Mouse (Mus musculus): ENCODE results near the gene Lztr1. TPM values are rescaled to one million over a fixed set of nuclear protein-coding genes. Genes with fewer than 3 reads are reported as not detected.

Lztr1 gene
- polyA plus RNA-seq (2015; fragmentation: Nextera tagmentation; extraction: Ambion mirVana), result 129 and 137 TPM in 2 replicates

DNA sequence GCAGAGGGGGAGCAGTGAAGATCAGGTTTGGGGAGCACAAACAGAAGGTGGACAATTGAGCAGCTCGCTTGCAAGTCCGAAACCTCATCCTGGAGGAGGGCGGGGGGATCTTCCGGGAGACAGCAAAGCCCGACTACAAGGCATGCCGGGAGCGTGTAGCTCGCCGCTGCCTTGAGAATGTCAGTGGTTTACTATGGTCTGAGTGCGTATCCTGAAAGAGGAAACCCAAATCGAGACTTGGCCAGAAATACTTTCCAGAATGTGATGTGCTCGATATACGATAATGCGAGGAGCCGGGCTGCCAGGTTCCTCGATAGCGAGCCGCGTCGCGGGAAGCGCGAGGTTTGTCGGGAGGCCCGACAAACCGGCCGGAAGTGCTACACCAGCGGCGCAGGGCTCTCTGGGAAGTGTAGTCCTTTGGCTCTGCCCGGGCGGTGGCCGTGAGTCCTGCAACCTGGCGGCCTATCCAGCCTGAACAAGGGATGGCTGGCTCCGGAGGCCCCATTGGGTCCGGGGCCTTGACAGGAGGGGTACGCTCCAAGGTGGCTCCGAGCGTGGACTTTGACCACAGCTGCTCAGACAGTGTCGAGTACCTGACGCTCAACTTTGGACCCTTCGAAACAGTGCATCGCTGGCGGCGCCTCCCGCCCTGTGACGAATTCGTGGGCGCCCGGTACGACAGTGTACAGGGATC lies at the start of gene Lztr1:
Gene Lztr1, plus strand, starts transcription at position 143 of the 694 bp plus-strand sequence.
- under 1% methylated on average over 50 of the region's 50 CpGs for WGBS
- H3K36me3 ChIP-seq (ENCODE audit: control insufficient read depth, insufficient read depth), result peaks cover 18% of the 10 kb centered on the region
- no peak; the same call in 1 of the 2 replicates for TF ChIP-seq CTCF (IDR thresholded peaks at IDR 0.05; ENCODE audit: low read depth)
- H3K4me3 ChIP-seq (ENCODE audit: low read depth, low read length), result peak within 1 kb of the TSS; percentile 57
- H3K9ac ChIP-seq (ENCODE audit: low read depth, low read length), result peak within 1 kb of the TSS; percentile 62
- peak within 1 kb of the TSS; percentile 88 for H3K27ac ChIP-seq (ENCODE audit: low read depth, low read length)
- peaks cover 21% of the 10 kb centered on the region for H3K4me1 ChIP-seq (replicated peaks; ENCODE audit: control insufficient read depth, insufficient read depth, low read length)
- no peaks in the 10 kb centered on the region for H3K27me3 ChIP-seq (replicated peaks; ENCODE audit: control insufficient read depth, insufficient read depth, low read length)
- peak within 1 kb of the TSS; percentile 79 for H3K4me2 ChIP-seq (replicated peaks; ENCODE audit: low read depth)
- H3K9me3 ChIP-seq (ENCODE audit: control insufficient read depth), result no peaks in the 10 kb centered on the region
- peak; percentile 97 for ATAC-seq

DNA sequence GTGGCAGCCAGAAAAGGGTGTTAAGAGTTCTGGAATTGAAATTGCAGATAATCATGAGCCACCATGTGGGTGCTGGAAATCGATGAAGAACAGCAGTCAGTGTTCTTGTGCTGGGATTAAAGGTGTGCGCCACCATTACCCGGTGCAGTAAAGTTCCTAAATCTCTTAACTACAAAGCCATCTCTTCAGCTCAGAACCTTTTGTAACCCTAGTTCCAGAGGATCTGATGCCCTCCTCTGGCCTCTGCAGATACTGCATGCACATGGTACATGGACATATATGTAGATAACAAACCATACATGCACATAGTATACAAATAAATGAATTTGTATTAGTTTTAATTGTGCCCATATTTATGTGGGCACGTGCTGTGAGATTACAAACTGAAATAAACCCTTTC lies 48.2 kb upstream of the Lztr1 start:
- WGBS, result 85% methylated on average over 4 of the region's 4 CpGs
- peak; percentile 69 for TF ChIP-seq CTCF (IDR thresholded peaks at IDR 0.05; ENCODE audit: low read depth)
- H3K4me1 ChIP-seq (replicated peaks; ENCODE audit: control insufficient read depth, insufficient read depth, low read length), result 0 out of 2 replicates have a peak, but pooled peaks cover 2% of the 10 kb centered on the region
- H3K4me2 ChIP-seq (replicated peaks; ENCODE audit: low read depth), result no peak overlapping the region
- no peak overlapping the region; the same call in 1 of the 2 replicates for H3K9ac ChIP-seq (ENCODE audit: low read depth, low read length)
- no peaks in the 10 kb centered on the region for H3K27me3 ChIP-seq (replicated peaks; ENCODE audit: control insufficient read depth, insufficient read depth, low read length)
- no peak for ATAC-seq
- no peak overlapping the region for H3K27ac ChIP-seq (ENCODE audit: low read depth, low read length)
- no peak overlapping the region for H3K4me3 ChIP-seq (ENCODE audit: low read depth, low read length)
- no peaks in the 10 kb centered on the region for H3K9me3 ChIP-seq (ENCODE audit: control insufficient read depth)
- peaks cover 9% of the 10 kb centered on the region; the same call in 1 of the 2 replicates for H3K36me3 ChIP-seq (ENCODE audit: control insufficient read depth, insufficient read depth)

GRCm38 (mm10) chr16:17461596-17461995 lies 46.9 kb upstream of the Lztr1 start:
- no peak for TF ChIP-seq CTCF (IDR thresholded peaks at IDR 0.05; ENCODE audit: low read depth)
- Histone ChIP-seq H3K9ac (ENCODE audit: low read depth, low read length) (no peak overlapping the region), H3K4me2 (replicated peaks; ENCODE audit: low read depth) (no peak overlapping the region), H3K27me3 (replicated peaks; ENCODE audit: control insufficient read depth, insufficient read depth, low read length) (no peaks in the 10 kb centered on the region), H3K9me3 (ENCODE audit: control insufficient read depth) (no peaks in the 10 kb centered on the region), H3K4me1 (replicated peaks; ENCODE audit: control insufficient read depth, insufficient read depth, low read length) (no peaks in the 10 kb centered on the region), H3K27ac (ENCODE audit: low read depth, low read length) (no peak overlapping the region), H3K4me3 (ENCODE audit: low read depth, low read length) (no peak overlapping the region), H3K36me3 (ENCODE audit: control insufficient read depth, insufficient read depth) (peaks cover 6% of the 10 kb centered on the region; the same call in 1 of the 2 replicates)
- 56% methylated on average over 1 of the region's 1 CpGs for WGBS
- ATAC-seq, result no peak

DNA sequence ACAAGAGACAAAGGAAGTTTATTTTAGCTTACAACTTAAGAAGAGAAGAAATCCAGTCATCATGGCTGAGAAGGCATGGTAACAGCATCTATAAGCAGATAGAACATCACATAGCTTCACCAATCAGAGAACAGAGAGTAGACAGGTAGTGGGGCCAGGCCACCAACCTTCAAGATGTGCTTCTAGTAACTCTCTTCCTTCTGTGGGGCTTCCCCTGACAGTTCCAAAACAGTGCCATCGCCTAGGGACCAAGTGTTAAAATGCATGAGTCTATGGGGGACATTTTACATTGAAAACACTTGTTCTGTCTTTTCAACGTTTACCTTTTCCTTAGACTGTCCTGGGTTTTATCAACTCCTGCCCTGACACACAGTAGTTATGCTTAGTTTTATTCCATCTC lies 45.3 kb upstream of the Lztr1 start:
- no peak for TF ChIP-seq CTCF (IDR thresholded peaks at IDR 0.05; ENCODE audit: low read depth)
- H3K9me3 ChIP-seq (ENCODE audit: control insufficient read depth), result no peaks in the 10 kb centered on the region
- no peak overlapping the region for H3K4me3 ChIP-seq (ENCODE audit: low read depth, low read length)
- H3K27me3 ChIP-seq (replicated peaks; ENCODE audit: control insufficient read depth, insufficient read depth, low read length), result no peaks in the 10 kb centered on the region
- H3K9ac ChIP-seq (ENCODE audit: low read depth, low read length), result no peak overlapping the region
- peaks cover 4% of the 10 kb centered on the region; the same call in 1 of the 2 replicates for H3K36me3 ChIP-seq (ENCODE audit: control insufficient read depth, insufficient read depth)
- H3K4me2 ChIP-seq (replicated peaks; ENCODE audit: low read depth), result no peak overlapping the region
- H3K4me1 ChIP-seq (replicated peaks; ENCODE audit: control insufficient read depth, insufficient read depth, low read length), result no peaks in the 10 kb centered on the region
- WGBS, result 72% methylated on average over 2 of the region's 2 CpGs
- ATAC-seq, result no peak
- no peak overlapping the region for H3K27ac ChIP-seq (ENCODE audit: low read depth, low read length)

DNA sequence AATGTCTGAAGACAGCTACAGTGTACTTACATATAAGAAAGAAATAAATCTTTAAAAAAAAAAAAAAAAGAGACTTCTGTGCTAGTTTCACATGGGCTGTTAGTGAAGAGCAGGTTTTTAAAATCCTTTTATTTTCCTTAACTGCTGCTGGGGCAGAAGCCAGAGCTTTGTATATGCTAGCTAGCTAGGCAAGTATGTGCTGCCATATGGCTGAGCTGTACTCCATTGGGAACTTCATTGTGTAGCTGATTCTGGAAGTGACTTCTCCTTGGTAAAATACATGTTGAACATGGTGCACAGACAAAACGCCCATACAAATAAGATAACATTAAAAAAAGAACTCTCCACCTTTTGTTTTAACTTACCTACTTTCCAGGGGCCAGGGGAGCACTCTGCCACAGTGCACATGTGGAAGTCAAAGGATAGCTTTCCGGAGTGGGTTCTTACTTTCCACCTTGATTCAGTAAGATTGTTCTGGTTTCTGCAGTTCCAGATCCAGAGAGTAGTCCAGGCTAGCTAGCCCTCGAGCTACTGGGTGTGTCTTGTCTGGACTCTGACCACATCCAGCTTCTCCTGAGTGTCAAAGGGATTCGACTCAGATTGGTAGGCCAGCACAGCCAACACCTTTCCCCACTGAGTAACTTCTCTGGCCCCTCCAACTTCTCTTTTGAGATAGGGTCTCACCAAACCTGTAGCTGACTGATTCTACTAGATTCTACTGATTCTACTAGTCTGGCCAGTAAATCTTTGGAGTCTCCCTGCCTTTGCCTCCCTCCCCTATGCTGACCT lies 41.4 kb upstream of the Lztr1 start:
- Histone ChIP-seq H3K4me2 (replicated peaks; ENCODE audit: low read depth) (0 out of 2 replicates have a peak overlapping the region, but pooled peaks have one; percentile 25), H3K9ac (ENCODE audit: low read depth, low read length) (no peak overlapping the region), H3K9me3 (ENCODE audit: control insufficient read depth) (no peaks in the 10 kb centered on the region), H3K4me3 (ENCODE audit: low read depth, low read length) (no peak overlapping the region), H3K27me3 (replicated peaks; ENCODE audit: control insufficient read depth, insufficient read depth, low read length) (no peaks in the 10 kb centered on the region), H3K4me1 (replicated peaks; ENCODE audit: control insufficient read depth, insufficient read depth, low read length) (no peaks in the 10 kb centered on the region), H3K36me3 (ENCODE audit: control insufficient read depth, insufficient read depth) (peaks cover 21% of the 10 kb centered on the region), H3K27ac (ENCODE audit: low read depth, low read length) (peak overlapping the region; percentile 55)
- no peak for TF ChIP-seq CTCF (IDR thresholded peaks at IDR 0.05; ENCODE audit: low read depth)
- 54% methylated on average over 4 of the region's 4 CpGs for WGBS
- peak; percentile 73; the same call in 1 of the 2 replicates for ATAC-seq

DNA sequence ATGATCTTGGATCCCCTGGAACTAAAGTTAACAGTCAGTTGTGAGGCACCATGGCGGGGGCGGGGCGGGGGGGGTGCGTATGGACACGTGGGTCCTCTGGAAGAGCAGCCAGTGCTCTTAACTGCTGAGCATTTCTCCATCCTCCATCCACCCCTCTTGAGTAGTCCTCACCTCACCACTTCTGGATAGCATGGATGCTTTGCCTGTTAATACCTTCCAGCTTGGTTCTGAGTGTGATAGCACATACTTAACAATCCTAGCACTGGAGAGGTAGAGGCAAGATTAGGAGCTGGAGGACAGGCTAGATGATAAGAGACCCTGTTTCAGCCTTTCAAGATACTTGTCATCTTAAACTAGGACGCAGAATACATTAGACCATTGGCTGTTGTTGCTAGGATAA lies 36.0 kb upstream of the Lztr1 start:
- no peak overlapping the region for H3K27ac ChIP-seq (ENCODE audit: low read depth, low read length)
- peaks cover 26% of the 10 kb centered on the region for H3K36me3 ChIP-seq (ENCODE audit: control insufficient read depth, insufficient read depth)
- no peak for ATAC-seq
- 88% methylated on average over 6 of the region's 6 CpGs for WGBS
- no peaks in the 10 kb centered on the region for H3K27me3 ChIP-seq (replicated peaks; ENCODE audit: control insufficient read depth, insufficient read depth, low read length)
- no peak overlapping the region for H3K9ac ChIP-seq (ENCODE audit: low read depth, low read length)
- H3K4me1 ChIP-seq (replicated peaks; ENCODE audit: control insufficient read depth, insufficient read depth, low read length), result no peaks in the 10 kb centered on the region
- H3K4me3 ChIP-seq (ENCODE audit: low read depth, low read length), result no peak overlapping the region
- TF ChIP-seq CTCF (IDR thresholded peaks at IDR 0.05; ENCODE audit: low read depth), result no peak
- H3K9me3 ChIP-seq (ENCODE audit: control insufficient read depth), result no peaks in the 10 kb centered on the region
- no peak overlapping the region for H3K4me2 ChIP-seq (replicated peaks; ENCODE audit: low read depth)

Data from intestine, postnatal 0 days (tissue).